Mouse (Mus musculus): ENCODE results near the gene Kcnma1. TPM values are rescaled to one million over a fixed set of nuclear protein-coding genes. Genes with fewer than 3 reads are reported as not detected.

The Kcnma1 gene
- polyA plus RNA-seq, 1 experiment from 2014 or later = 9.0 TPM

Other genes starting within 250 kb of the Kcnma1 start
- 17.3 and 18.8 TPM in 2 replicates for gene Dlg5, start 231.4 kb upstream of the Kcnma1 start, polyA plus RNA-seq (2015; fragmentation: Nextera tagmentation; extraction: Ambion mirVana)

All from forebrain, embryonic 15.5 days (tissue).